Mouse (Mus musculus) kidney, adult 8-10 months (tissue): ENCODE measurements around the gene Sh3kbp1.

ENCODE experiments used
- DNase-seq, 2 experiments: peaks; one replicate each; pipeline ENCODE4 v3.0.0; 2022

Gene Sh3kbp1

DNA sequence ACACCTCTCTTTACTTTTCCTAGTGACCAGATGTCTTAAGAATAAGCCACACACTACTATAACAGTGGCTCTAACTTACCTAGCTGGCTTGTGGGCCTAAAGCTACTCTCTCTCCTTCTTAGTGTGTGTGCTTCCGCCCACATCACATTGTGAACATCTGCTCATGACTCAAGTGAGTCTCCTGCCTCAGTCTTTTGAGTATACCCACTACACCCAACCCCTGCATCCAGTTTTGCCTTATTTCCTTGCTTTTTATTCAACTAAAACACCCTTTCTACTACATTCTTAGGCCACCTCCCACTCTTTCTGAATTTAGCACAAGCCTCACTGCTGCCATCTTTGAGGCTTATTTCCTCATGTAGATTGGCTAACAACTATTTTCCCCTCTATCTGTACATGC, 229.8 kb downstream of the Sh3kbp1 start:
- DNase-seq: no peak

DNA sequence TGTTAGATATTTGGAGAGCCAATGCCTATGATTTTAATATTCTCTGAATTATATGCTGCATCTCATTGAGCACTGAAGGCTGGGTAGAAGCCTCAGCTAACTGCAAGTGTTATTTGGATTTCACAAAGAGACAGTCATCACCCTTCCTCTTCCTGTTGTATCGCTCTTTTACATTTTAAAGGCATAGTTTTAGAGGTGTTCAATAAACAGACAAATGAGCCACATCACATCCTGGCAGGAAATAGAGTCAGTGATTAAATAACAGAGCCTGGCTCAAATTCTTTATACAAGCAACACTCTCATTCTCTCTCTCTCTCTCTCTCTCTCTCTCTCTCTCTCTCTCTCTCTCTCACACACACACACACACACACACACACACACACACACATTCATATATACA, 231.1 kb downstream of the Sh3kbp1 start:
- no peak for DNase-seq

- no peak for DNase-seq
Observed at GRCm38 (mm10) chrX:159860841-159861530, 233.9 kb downstream of the Sh3kbp1 start.

DNA sequence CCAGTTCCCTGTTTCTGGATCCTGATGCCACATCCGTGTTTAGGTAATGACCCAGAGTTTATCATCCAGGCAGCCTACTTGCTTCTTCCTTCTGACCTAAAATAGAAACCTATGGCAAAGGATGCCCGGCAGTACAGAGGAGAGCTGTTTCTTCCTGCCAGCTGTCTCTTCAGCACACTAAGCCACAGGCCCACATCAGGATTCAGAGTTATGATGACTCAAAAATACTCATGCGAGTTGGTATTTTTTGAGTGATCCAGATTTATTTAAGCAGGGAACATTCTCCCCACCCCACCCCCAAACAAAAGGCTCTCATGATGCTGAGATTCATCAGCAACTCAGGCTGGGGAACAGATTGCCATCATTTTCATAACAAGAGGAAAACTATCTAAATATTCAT, 240.6 kb downstream of the Sh3kbp1 start:
- no peak for DNase-seq

DNA sequence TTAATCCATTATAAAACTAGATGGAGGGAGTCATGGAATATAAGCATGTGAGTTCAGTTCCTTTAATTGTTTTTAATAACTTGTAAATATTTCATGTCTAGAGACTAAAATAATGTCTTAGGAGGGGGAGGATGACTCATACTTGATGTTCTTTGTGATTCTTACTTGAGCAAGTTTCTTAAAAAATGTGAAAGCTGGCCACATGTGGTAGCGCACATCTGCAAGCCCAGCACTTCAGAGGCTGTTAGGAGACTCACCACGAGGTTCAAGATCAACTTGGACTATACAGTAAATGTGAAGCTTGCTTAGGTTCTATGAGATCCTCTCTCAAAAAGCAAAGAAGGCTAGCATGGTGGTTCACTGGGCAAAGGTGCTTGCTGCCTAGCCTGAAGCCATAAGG, 245.4 kb downstream of the Sh3kbp1 start:
- no peak for DNase-seq

DNA sequence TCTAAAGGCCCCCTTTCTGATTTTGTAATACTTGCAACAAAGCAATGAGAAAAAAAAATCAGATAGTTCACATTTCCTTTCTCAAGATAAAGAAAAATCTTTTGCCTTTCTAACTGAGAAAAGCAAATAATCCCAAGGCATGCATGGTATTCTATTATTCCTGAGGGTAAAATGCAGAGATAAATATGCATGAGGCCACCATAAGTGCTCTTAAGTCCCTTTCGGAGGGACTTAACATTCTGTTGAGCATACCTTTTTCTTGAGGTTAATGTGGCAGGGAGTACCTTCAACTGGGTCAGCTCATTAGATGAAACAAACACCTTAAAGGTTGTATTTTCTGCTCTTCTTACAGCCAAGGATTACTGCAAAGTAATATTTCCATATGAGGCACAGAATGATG, 250.7 kb downstream of the Sh3kbp1 start:
- no peak for DNase-seq

DNA sequence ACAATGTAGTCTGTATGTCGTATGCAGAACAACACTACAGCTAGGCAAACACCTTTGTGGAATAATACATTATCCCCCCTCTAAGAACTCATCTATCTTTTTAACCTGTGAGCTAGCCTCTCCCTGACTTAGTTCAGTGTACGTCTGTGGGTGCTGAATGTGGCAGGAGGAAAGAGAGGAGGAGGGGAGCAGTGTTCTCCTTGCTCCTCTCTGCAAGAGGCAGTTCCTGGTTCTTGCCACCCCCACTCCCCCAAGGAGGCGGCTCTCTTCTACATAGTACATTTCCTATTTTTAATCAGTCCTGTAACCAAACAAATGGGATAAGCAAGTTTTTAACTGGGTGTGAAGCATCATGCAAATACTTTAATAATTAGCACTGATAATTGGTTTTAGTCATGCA, 252.4 kb downstream of the Sh3kbp1 start:
- no peak for DNase-seq

GRCm38 (mm10) chrX:159881576-159881975, 254.5 kb downstream of the Sh3kbp1 start:
- no peak for DNase-seq

DNA sequence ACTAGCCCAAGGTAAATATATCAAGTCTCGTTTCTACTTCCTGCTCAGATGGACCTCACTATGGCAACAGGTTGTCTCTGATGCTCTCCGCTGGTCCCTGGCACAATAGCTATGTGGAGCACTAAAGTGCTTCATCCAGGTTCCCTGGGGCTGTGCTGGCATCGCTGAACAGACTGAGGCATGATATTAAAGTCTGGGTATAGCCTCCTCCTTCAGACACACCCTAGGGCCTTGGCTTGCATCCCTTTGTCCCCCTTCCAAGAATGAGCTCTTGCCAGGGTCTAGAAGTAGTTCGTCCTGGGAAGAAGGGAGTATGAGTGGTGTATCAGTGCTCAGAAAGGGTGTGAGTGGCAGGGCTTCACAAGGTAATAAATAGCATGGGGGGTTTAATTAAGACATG, 269.5 kb downstream of the Sh3kbp1 start:
- no peak for DNase-seq

- no peak for DNase-seq
Observed at GRCm38 (mm10) chrX:159898110-159898509, 271.0 kb downstream of the Sh3kbp1 start.

DNA sequence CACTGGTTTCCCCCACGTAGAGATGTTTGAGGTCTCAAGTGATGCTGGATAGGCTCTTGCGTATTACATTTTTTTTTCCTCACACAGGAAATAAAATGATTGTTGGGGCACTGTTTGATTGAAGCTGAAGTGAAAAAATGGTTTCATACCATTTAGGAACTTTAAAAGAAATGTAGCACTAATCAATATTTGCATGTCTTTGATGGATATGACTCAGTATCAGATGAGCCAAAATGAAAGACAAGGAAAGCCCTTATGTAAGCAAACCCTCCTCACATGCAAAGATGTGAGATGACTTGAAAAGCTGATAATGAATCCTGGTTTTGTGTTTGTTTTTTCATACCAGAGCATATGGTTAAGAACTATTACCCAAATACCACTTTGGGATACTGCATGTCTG, 272.0 kb downstream of the Sh3kbp1 start:
- no peak for DNase-seq

- DNase-seq: no peak
Observed at GRCm38 (mm10) chrX:159903421-159903820, 276.3 kb downstream of the Sh3kbp1 start.

DNA sequence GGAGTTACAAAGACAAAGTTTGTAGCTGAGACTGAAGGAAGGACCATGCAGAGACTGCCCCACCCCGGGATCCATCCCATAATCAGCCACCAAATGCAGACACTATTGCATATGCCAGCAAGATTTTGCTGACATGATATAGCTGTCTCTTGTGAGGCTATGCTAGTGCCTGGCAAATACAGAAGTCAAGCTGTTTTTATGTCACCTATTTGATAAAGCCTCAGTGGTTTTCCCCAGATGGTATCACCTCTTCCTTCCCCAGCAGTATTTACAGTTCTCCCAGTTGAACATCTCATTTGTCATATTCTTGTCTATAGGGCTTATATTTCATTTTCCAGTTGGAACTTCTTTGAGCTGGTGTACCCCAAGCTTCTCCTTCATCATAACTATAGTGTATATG, 280.6 kb downstream of the Sh3kbp1 start:
- no peak for DNase-seq

GRCm38 (mm10) chrX:159909446-159910277, 282.6 kb downstream of the Sh3kbp1 start:
- DNase-seq: no peak

DNA sequence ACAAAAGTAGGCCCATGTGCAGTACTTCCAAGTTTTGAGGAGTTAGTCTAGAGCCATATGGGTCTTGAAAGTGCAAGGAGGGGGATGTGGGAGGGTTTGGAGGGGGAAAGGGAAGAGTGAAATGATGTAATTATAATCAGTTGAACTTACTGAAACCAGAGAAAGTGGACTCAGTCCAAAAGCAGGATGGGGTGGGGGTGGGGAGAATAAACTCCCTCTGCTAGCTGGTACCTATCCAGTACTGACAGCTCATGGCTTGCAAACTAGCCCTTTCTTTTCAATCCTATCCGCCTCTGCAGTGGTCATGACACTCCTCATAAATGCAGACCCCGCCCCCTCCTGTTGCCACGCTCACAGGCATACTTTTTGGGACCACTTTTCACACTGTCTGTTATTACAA, 283.5 kb downstream of the Sh3kbp1 start:
- no peak for DNase-seq

- DNase-seq: no peak
Observed at GRCm38 (mm10) chrX:159911613-159912012, 284.5 kb downstream of the Sh3kbp1 start.

- DNase-seq: no peak
Observed at GRCm38 (mm10) chrX:159912061-159912460, 285.0 kb downstream of the Sh3kbp1 start.

GRCm38 (mm10) chrX:159913489-159913888, 286.4 kb downstream of the Sh3kbp1 start:
- DNase-seq: no peak

GRCm38 (mm10) chrX:159915125-159915524, 288.1 kb downstream of the Sh3kbp1 start:
- no peak for DNase-seq

GRCm38 (mm10) chrX:159924759-159925158, 297.7 kb downstream of the Sh3kbp1 start:
- DNase-seq: no peak

GRCm38 (mm10) chrX:159928165-159928564, 301.1 kb downstream of the Sh3kbp1 start:
- DNase-seq: no peak

DNA sequence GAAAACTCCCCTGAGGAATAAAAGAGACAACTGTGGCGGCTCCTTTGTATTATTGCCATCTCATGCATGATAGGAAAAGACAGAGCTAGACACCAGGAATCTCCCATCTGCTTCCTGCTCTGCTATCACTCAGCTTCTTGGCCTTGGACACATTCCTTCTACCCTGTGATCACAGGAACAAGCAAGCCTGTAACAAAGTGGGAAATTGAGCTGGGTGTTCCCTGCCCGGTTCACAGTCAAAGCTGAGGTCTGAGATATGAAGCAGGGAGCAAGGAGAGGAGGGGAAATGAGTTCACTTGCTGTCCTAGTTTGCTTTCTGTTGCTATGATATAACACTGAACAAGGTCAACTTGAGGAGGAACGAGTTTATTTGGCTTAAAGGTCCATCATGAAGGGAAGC, 301.8 kb downstream of the Sh3kbp1 start:
- DNase-seq: no peak

GRCm38 (mm10) chrX:159932027-159932426, 305.0 kb downstream of the Sh3kbp1 start:
- DNase-seq: no peak

DNA sequence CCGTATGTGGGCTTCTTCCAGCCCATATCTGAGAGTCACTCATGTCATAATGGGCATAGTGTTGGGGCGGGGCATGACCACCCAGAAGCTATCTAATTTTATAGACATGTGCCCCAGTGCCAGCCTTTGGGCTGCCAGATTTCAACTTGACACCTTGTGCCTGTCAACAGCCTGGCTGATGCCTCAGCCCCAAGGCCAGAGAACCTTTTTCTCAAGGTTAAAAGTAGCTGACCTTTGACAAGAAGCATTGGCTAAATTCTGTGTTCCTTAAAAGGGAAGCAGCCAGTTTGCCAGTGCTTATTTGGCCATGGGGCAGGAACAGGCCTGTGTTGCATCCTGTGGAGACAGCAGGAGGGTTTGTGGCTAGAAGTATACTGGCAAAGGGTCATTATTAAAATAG, 315.5 kb downstream of the Sh3kbp1 start:
- no peak for DNase-seq

- no peak for DNase-seq
Observed at GRCm38 (mm10) chrX:159943586-159943985, 316.5 kb downstream of the Sh3kbp1 start.
